Mouse (Mus musculus): ENCODE data around the gene Srrm2. TPM values are rescaled to one million over a fixed set of nuclear protein-coding genes. Genes with fewer than 3 reads are reported as not detected.

The Srrm2 gene
- polyA plus RNA-seq, 1 experiment from 2014 or later, result 642 TPM

DNA sequence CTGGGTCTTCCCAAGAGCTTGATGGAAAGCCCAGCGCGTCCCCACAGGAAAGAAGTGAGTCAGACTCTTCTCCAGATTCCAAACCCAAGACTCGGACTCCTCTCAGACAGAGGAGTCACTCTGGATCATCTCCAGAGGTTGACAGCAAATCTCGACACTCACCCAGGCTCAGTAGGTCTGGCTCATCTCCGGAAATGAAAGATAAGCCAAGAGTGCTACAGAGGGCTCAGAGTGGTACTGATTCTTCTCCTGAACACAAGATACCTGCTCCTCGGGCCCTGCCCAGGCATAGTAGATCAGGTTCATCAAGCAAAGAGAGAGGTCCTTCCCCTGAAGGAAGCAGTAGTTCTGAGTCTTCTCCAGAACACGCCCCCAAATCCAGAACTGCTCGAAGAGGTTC, 28.2 kb downstream of the Srrm2 start:
- no peaks in the 10 kb centered on the region for H3K27me3 ChIP-seq
- H3K27ac ChIP-seq, result no peak overlapping the region
- no peak for ATAC-seq (ENCODE audit: insufficient number of reproducible peaks, insufficient read depth, low FRiP score, low TSS enrichment, low read depth)
- WGBS, result 97% methylated on average over 8 of the region's 8 CpGs
- peaks cover 99% of the 10 kb centered on the region for H3K36me3 ChIP-seq
- no peaks in the 10 kb centered on the region for H3K4me1 ChIP-seq
- H3K4me3 ChIP-seq, result no peak overlapping the region
- H3K9ac ChIP-seq, result no peak overlapping the region
- no peak overlapping the region for H3K4me2 ChIP-seq
- peaks cover 32% of the 10 kb centered on the region for H3K9me3 ChIP-seq

- H3K36me3 ChIP-seq, result peaks cover 99% of the 10 kb centered on the region
- peaks cover 32% of the 10 kb centered on the region for H3K9me3 ChIP-seq
- no peak overlapping the region for H3K9ac ChIP-seq
- no peak for ATAC-seq (ENCODE audit: insufficient number of reproducible peaks, insufficient read depth, low FRiP score, low TSS enrichment, low read depth)
- 98% methylated on average over 25 of the region's 25 CpGs for WGBS
- H3K4me3 ChIP-seq, result no peak overlapping the region
- no peaks in the 10 kb centered on the region for H3K4me1 ChIP-seq
- no peaks in the 10 kb centered on the region for H3K27me3 ChIP-seq
- no peak overlapping the region for H3K4me2 ChIP-seq
- no peak overlapping the region for H3K27ac ChIP-seq
Observed at GRCm38 (mm10) chr17:23819235-23819634, 28.9 kb downstream of the Srrm2 start.

GRCm38 (mm10) chr17:23820731-23821130, 30.4 kb downstream of the Srrm2 start:
- Histone ChIP-seq H3K4me3 (no peak overlapping the region), H3K4me2 (no peak overlapping the region), H3K27me3 (no peaks in the 10 kb centered on the region), H3K27ac (no peak overlapping the region), H3K36me3 (peaks cover 99% of the 10 kb centered on the region), H3K9me3 (peaks cover 32% of the 10 kb centered on the region), H3K4me1 (no peaks in the 10 kb centered on the region), H3K9ac (no peak overlapping the region)
- 95% methylated on average over 5 of the region's 5 CpGs for WGBS
- no peak for ATAC-seq (ENCODE audit: insufficient number of reproducible peaks, insufficient read depth, low FRiP score, low TSS enrichment, low read depth)

DNA sequence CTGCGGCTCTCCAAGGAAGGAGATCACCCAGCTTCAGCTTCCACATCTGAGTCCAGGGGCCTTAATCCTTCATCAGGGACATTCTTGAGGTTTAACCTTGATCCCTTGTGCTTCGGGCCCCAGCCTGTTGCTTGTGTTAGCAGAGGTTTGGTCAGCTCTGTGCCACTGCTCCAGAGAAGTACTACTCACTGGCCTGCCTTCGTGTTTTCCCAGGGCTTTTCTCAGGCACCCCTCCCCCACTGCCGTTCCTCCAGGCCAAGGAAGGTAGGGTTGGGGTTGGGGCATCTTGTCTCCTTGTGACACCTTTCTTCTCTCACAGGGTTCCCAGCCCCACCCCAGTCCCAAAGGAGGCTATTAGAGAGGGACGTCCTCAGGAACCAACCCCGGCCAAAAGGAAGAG, 31.8 kb downstream of the Srrm2 start:
- no peak overlapping the region for H3K4me2 ChIP-seq
- H3K9me3 ChIP-seq, result peaks cover 26% of the 10 kb centered on the region
- peaks cover 2% of the 10 kb centered on the region for H3K4me1 ChIP-seq
- H3K4me3 ChIP-seq, result no peak overlapping the region
- ATAC-seq (ENCODE audit: insufficient number of reproducible peaks, insufficient read depth, low FRiP score, low TSS enrichment, low read depth), result no peak
- WGBS, result 69% methylated on average over 6 of the region's 6 CpGs
- H3K9ac ChIP-seq, result no peak overlapping the region
- H3K27ac ChIP-seq, result no peak overlapping the region
- H3K36me3 ChIP-seq, result peaks cover 99% of the 10 kb centered on the region
- no peaks in the 10 kb centered on the region for H3K27me3 ChIP-seq

DNA sequence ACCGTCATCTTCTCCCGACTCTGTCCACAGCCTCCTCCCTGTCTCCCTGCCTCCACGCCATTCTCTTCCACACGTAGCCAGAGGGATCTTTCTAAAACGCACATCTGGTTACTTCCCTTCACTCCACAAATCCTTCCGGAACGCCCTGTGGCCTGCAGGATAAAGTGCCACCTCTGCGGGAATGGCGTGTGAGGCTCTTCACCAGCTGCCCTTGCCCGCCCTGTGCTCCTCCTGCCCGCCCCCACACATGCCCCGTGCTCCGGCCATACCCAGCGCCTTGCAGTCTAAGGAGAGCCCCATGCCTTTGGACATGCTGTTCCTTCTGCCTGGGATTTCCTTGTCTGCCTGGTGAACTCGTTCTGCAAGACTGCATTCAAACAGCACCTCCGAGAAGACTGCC, 32.7 kb downstream of the Srrm2 start:
- H3K27me3 ChIP-seq, result no peaks in the 10 kb centered on the region
- peaks cover 11% of the 10 kb centered on the region for H3K4me1 ChIP-seq
- WGBS, result 85% methylated on average over 16 of the region's 16 CpGs
- H3K9me3 ChIP-seq, result peaks cover 20% of the 10 kb centered on the region
- H3K36me3 ChIP-seq, result peaks cover 93% of the 10 kb centered on the region
- no peak overlapping the region for H3K9ac ChIP-seq
- H3K4me3 ChIP-seq, result no peak overlapping the region
- no peak for ATAC-seq (ENCODE audit: insufficient number of reproducible peaks, insufficient read depth, low FRiP score, low TSS enrichment, low read depth)
- H3K4me2 ChIP-seq, result no peak overlapping the region
- H3K27ac ChIP-seq, result no peak overlapping the region

- H3K9me3 ChIP-seq, result peaks cover 14% of the 10 kb centered on the region
- 88% methylated on average over 12 of the region's 12 CpGs for WGBS
- ATAC-seq (ENCODE audit: insufficient number of reproducible peaks, insufficient read depth, low FRiP score, low TSS enrichment, low read depth), result no peak; the same call in 1 of the 2 replicates
- H3K9ac ChIP-seq, result no peak overlapping the region
- no peak overlapping the region for H3K4me3 ChIP-seq
- H3K4me1 ChIP-seq, result peaks cover 15% of the 10 kb centered on the region
- H3K27ac ChIP-seq, result no peak overlapping the region
- no peak overlapping the region for H3K4me2 ChIP-seq
- peaks cover 87% of the 10 kb centered on the region for H3K36me3 ChIP-seq
- no peaks in the 10 kb centered on the region for H3K27me3 ChIP-seq
Observed at GRCm38 (mm10) chr17:23823614-23824013, 33.3 kb downstream of the Srrm2 start.

GRCm38 (mm10) chr17:23825591-23825990, 35.3 kb downstream of the Srrm2 start:
- H3K9me3 ChIP-seq, result no peaks in the 10 kb centered on the region
- no peak overlapping the region for H3K4me2 ChIP-seq
- H3K4me1 ChIP-seq, result peaks cover 20% of the 10 kb centered on the region
- no peak overlapping the region for H3K27ac ChIP-seq
- peaks cover 68% of the 10 kb centered on the region for H3K36me3 ChIP-seq
- no peak for ATAC-seq (ENCODE audit: insufficient number of reproducible peaks, insufficient read depth, low FRiP score, low TSS enrichment, low read depth)
- WGBS, result 88% methylated on average over 4 of the region's 4 CpGs
- 0 out of 2 replicates have a peak, but pooled peaks cover 3% of the 10 kb centered on the region for H3K27me3 ChIP-seq
- no peak overlapping the region for H3K4me3 ChIP-seq
- H3K9ac ChIP-seq, result no peak overlapping the region

DNA sequence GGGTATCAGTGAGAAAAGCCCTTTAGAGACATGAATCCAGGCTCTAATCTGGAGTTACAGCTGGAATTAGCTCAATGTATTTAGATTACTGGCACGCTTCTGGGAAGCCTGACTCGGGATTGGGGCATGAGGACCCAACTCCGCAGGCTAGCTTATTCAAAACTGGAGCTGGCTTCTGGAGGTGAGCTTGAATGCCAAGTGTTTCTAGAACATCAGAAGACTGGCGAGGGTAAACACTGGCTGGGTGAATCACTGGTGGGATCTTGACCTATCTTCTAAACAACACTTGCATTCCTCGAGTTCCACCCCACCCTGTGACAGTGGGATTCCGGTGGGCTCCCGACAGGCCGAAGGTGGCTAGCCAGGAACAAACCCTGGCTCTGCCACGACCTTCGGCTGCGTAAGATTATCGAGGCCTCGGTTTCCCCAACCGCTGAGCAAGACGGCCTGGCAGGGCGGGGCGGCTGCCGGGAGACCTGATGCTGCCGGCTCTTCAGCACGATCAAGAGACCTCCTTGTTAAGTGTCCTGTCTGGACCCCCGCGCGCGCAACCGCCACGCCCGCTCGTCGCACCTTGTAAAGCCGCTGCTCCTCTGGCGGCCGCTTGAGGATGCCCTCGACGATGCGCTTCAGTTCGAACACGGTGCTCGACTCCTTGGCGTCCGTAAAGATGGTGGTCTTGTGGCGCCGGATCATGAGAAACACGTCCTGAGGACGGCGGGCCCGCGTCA, 38.1 kb downstream of the Srrm2 start:
- peaks cover 20% of the 10 kb centered on the region for H3K4me1 ChIP-seq
- peaks cover 39% of the 10 kb centered on the region for H3K36me3 ChIP-seq
- H3K9ac ChIP-seq, result peak overlapping the region; percentile 93
- ATAC-seq (ENCODE audit: insufficient number of reproducible peaks, insufficient read depth, low FRiP score, low TSS enrichment, low read depth), result peak; percentile 45
- H3K9me3 ChIP-seq, result no peaks in the 10 kb centered on the region
- peak overlapping the region; percentile 71 for H3K4me2 ChIP-seq
- WGBS, result under 1% methylated on average over 47 of the region's 47 CpGs
- peak overlapping the region; percentile 95 for H3K27ac ChIP-seq
- H3K4me3 ChIP-seq, result peak overlapping the region; percentile 87
- peaks cover 19% of the 10 kb centered on the region for H3K27me3 ChIP-seq

GRCm38 (mm10) chr17:23829064-23829619, 38.8 kb downstream of the Srrm2 start, which contains the start of gene Elob:
TSS of gene Elob (minus strand) at chr17:23829136.
- Histone ChIP-seq H3K27ac (peak within 1 kb of the TSS; percentile 95), H3K36me3 (peaks cover 32% of the 10 kb centered on the region), H3K4me2 (peak within 1 kb of the TSS; percentile 71), H3K9me3 (no peaks in the 10 kb centered on the region), H3K9ac (peak within 1 kb of the TSS; percentile 93), H3K27me3 (peaks cover 27% of the 10 kb centered on the region), H3K4me1 (peaks cover 20% of the 10 kb centered on the region), H3K4me3 (peak within 1 kb of the TSS; percentile 87)
- peak; percentile 91 for ATAC-seq (ENCODE audit: insufficient number of reproducible peaks, insufficient read depth, low FRiP score, low TSS enrichment, low read depth)
- WGBS, result under 1% methylated on average over 36 of the region's 42 CpGs

DNA sequence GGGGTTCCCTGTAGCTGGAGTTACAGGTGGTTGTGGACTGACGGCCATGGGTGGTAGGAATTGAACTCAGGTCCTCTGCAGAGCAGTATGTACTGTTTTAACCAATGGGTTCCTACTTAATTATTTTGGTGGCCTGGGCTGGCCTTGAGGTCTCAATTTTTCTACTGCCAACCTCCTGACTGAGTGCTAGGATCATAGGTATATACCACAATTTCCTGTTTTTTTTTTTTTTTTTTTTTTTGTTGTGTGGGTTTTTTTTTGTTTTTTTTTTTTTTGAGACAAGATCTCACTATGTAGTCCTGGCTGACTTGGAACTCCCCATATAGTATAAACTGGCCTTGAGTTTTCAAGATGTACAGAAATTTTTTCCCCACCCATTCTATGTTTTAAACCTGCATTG, 40.9 kb downstream of the Srrm2 start:
- H3K4me3 ChIP-seq, result no peak overlapping the region
- H3K9me3 ChIP-seq, result no peaks in the 10 kb centered on the region
- WGBS, result 88% methylated on average over 1 of the region's 1 CpGs
- peaks cover 20% of the 10 kb centered on the region for H3K4me1 ChIP-seq
- no peak overlapping the region for H3K27ac ChIP-seq
- H3K27me3 ChIP-seq, result peaks cover 40% of the 10 kb centered on the region
- H3K4me2 ChIP-seq, result no peak overlapping the region
- ATAC-seq (ENCODE audit: insufficient number of reproducible peaks, insufficient read depth, low FRiP score, low TSS enrichment, low read depth), result no peak
- H3K9ac ChIP-seq, result no peak overlapping the region
- H3K36me3 ChIP-seq, result peaks cover 12% of the 10 kb centered on the region

- WGBS, result 62% methylated on average over 8 of the region's 8 CpGs
- Histone ChIP-seq H3K27me3 (peaks cover 36% of the 10 kb centered on the region), H3K9ac (no peak within 1 kb of the TSS; the same call in none of the 2 replicates), H3K4me1 (no peaks in the 10 kb centered on the region), H3K36me3 (no peaks in the 10 kb centered on the region), H3K4me3 (no peak within 1 kb of the TSS), H3K27ac (no peak within 1 kb of the TSS), H3K4me2 (no peak within 1 kb of the TSS), H3K9me3 (no peaks in the 10 kb centered on the region)
- no peak for ATAC-seq (ENCODE audit: insufficient number of reproducible peaks, insufficient read depth, low FRiP score, low TSS enrichment, low read depth)
Observed at GRCm38 (mm10) chr17:23836006-23836575, 45.8 kb downstream of the Srrm2 start, which contains the start of gene Prss33. TSS of gene Prss33 (minus strand) at chr17:23836056.

GRCm38 (mm10) chr17:23841145-23841544, 50.8 kb downstream of the Srrm2 start:
- Histone ChIP-seq H3K9me3 (no peaks in the 10 kb centered on the region), H3K36me3 (no peaks in the 10 kb centered on the region), H3K4me2 (no peak overlapping the region), H3K9ac (no peak overlapping the region), H3K4me3 (no peak overlapping the region), H3K27ac (no peak overlapping the region), H3K27me3 (peaks cover 4% of the 10 kb centered on the region), H3K4me1 (no peaks in the 10 kb centered on the region)
- WGBS, result 26% methylated on average over 4 of the region's 4 CpGs
- no peak for ATAC-seq (ENCODE audit: insufficient number of reproducible peaks, insufficient read depth, low FRiP score, low TSS enrichment, low read depth)

Measured in embryonic facial prominence, embryonic 13.5 days (tissue).